In genomic region chr7:46679044-46679443, GRCm38 (mm10) we compare ENCODE assay signal across 29 mouse cellular contexts. TPM values are rescaled to one million over a fixed set of nuclear protein-coding genes. Genes with fewer than 3 reads are reported as not detected.
"Had no signal": no experiment of that assay in that cellular context is flagged by ENCODE, and none has a peak within 500 bp of the region (broad histone marks: within the 10 kb centered on the region; RNA-seq: fewer than 3 reads in every experiment).

No protein-coding gene starts in this region.

RNA-seq across cellular contexts. Expression of gene Tph1, which starts 6.7 kb away (rescaled TPM):
- total RNA-seq: common myeloid progenitor, adult 5-6 weeks; heart, adult 18-20 months; heart, adult 2 months; heart, adult 8-10 months had no signal
- polyA plus RNA-seq: erythroblast, embryonic 14.5 days; forebrain, embryonic 10.5 days had no signal

RNA-seq across cellular contexts. Expression of gene Saa3, which starts 36.5 kb away (rescaled TPM):
- total RNA-seq: common myeloid progenitor, adult 5-6 weeks; forebrain, postnatal 0 days; gastrocnemius, adult 18-20 months; gastrocnemius, adult 2 months; gastrocnemius, adult 8-10 months; gastrocnemius, postnatal 10 days; gastrocnemius, postnatal 14 days; gastrocnemius, postnatal 25 days; gastrocnemius, postnatal 36 days; granulocyte monocyte progenitor cell, adult 5-6 weeks had no signal
- polyA plus RNA-seq: cortical plate, adult 2 months; embryonic facial prominence, embryonic 10.5 days; embryonic facial prominence, embryonic 11.5 days; erythroblast, embryonic 14.5 days; forebrain, embryonic 11.5 days; forebrain, embryonic 12.5 days; forebrain, embryonic 15.5 days; frontal cortex, adult 2 months had no signal

RNA-seq across cellular contexts. Expression of gene Saa4, which starts 53.4 kb away (rescaled TPM):
- total RNA-seq: common myeloid progenitor, adult 5-6 weeks; forebrain, postnatal 0 days; gastrocnemius, adult 2 months; gastrocnemius, adult 8-10 months; gastrocnemius, postnatal 10 days; gastrocnemius, postnatal 14 days; gastrocnemius, postnatal 25 days; gastrocnemius, postnatal 36 days; granulocyte monocyte progenitor cell, adult 5-6 weeks; heart, adult 18-20 months; heart, adult 2 months; heart, adult 8-10 months had no signal
- polyA plus RNA-seq: cortical plate, adult 2 months; embryonic facial prominence, embryonic 10.5 days; embryonic facial prominence, embryonic 11.5 days; embryonic facial prominence, embryonic 12.5 days; embryonic facial prominence, embryonic 13.5 days; embryonic facial prominence, embryonic 14.5 days; embryonic facial prominence, embryonic 15.5 days; erythroblast, embryonic 14.5 days; forebrain, embryonic 10.5 days; forebrain, embryonic 11.5 days; forebrain, embryonic 12.5 days; forebrain, embryonic 13.5 days; forebrain, embryonic 14.5 days; forebrain, embryonic 15.5 days; forebrain, embryonic 16.5 days; forebrain, postnatal 0 days; frontal cortex, adult 2 months; heart, adult 2 months had no signal
